Mouse (Mus musculus): ENCODE measurements at regions not wholly inside any gene's neighbourhood (a gene's known extent, or its start where the extent isn't known, plus 50 kb on each side); places are given as distances from the start of the nearest gene placed in this dataset.
"Not testable (repeated sequence)": the region's sequence is repeated elsewhere in the genome, so short reads cannot be mapped to it uniquely, and the experiment has no call there.

- 49% methylated on average over 7 of the region's 7 CpGs for WGBS
- Histone ChIP-seq H3K4me3 (ENCODE audit: low read depth, low read length) (no peak overlapping the region), H3K4me1 (ENCODE audit: insufficient read depth) (peaks cover 5% of the 10 kb centered on the region; the same call in 1 of the 2 replicates), H3K4me2 (no peak overlapping the region), H3K36me3 (ENCODE audit: insufficient read depth) (no peaks in the 10 kb centered on the region), H3K27me3 (ENCODE audit: insufficient read depth, low read length) (no peaks in the 10 kb centered on the region), H3K9me3 (ENCODE audit: low read depth, low read length) (no peaks in the 10 kb centered on the region), H3K9ac (no peak overlapping the region), H3K27ac (ENCODE audit: low read depth) (no peak overlapping the region)
- TF ChIP-seq CTCF (IDR thresholded peaks at IDR 0.05; ENCODE audit: low read depth), result no peak
- DNase-seq (no peak), ATAC-seq (ENCODE audit: insufficient read depth) (no peak)
Measured at GRCm38 (mm10) chr6:66419452-66420041, 115.6 kb upstream of the Mad2l1 start.

- no peaks in the 10 kb centered on the region for H3K36me3 ChIP-seq (ENCODE audit: insufficient read depth)
- H3K27ac ChIP-seq (ENCODE audit: low read depth), result no peak overlapping the region
- H3K9me3 ChIP-seq (ENCODE audit: low read depth, low read length), result no peaks in the 10 kb centered on the region; the same call in 1 of the 2 replicates
- DNase-seq (no peak), ATAC-seq (ENCODE audit: insufficient read depth) (no peak)
- H3K4me1 ChIP-seq (ENCODE audit: insufficient read depth), result no peaks in the 10 kb centered on the region
- H3K9ac ChIP-seq, result no peak overlapping the region
- no peak overlapping the region for H3K4me2 ChIP-seq
- TF ChIP-seq CTCF (IDR thresholded peaks at IDR 0.05; ENCODE audit: low read depth), result no peak
- 50% methylated on average over 4 of the region's 4 CpGs for WGBS
- no peak overlapping the region for H3K4me3 ChIP-seq (ENCODE audit: low read depth, low read length)
- no peaks in the 10 kb centered on the region for H3K27me3 ChIP-seq (ENCODE audit: insufficient read depth, low read length)
Measured at GRCm38 (mm10) chr6:66428370-66428769, 106.8 kb upstream of the Mad2l1 start.

- not testable (repeated sequence) for H3K9ac ChIP-seq; H3K27ac ChIP-seq (ENCODE audit: low read depth); H3K4me1 ChIP-seq (ENCODE audit: insufficient read depth); H3K27me3 ChIP-seq (ENCODE audit: insufficient read depth, low read length); H3K36me3 ChIP-seq (ENCODE audit: insufficient read depth); H3K4me3 ChIP-seq (ENCODE audit: low read depth, low read length); ATAC-seq (ENCODE audit: insufficient read depth); H3K4me2 ChIP-seq; DNase-seq; H3K9me3 ChIP-seq (ENCODE audit: low read depth, low read length)
Measured at GRCm38 (mm10) chr6:66450408-66450807, 84.8 kb upstream of the Mad2l1 start.

GRCm38 (mm10) chr6:66458172-66458571, 77.0 kb upstream of the Mad2l1 start:
- H3K9me3 ChIP-seq (ENCODE audit: low read depth, low read length), result no peaks in the 10 kb centered on the region
- no peak for TF ChIP-seq CTCF (IDR thresholded peaks at IDR 0.05; ENCODE audit: low read depth)
- H3K27ac ChIP-seq (ENCODE audit: low read depth), result no peak overlapping the region

GRCm38 (mm10) chr6:66464540-66464939, 70.7 kb upstream of the Mad2l1 start:
- TF ChIP-seq CTCF (IDR thresholded peaks at IDR 0.05; ENCODE audit: low read depth), result no peak
- no peak overlapping the region for H3K4me2 ChIP-seq
- no peak for DNase-seq
- no peaks in the 10 kb centered on the region for H3K9me3 ChIP-seq (ENCODE audit: low read depth, low read length)
- no peaks in the 10 kb centered on the region for H3K36me3 ChIP-seq (ENCODE audit: insufficient read depth)
- 83% methylated on average over 4 of the region's 5 CpGs for WGBS
- no peak overlapping the region for H3K9ac ChIP-seq
- no peak overlapping the region for H3K27ac ChIP-seq (ENCODE audit: low read depth)
- no peak for ATAC-seq (ENCODE audit: insufficient read depth)
- H3K4me1 ChIP-seq (ENCODE audit: insufficient read depth), result no peaks in the 10 kb centered on the region
- no peaks in the 10 kb centered on the region for H3K27me3 ChIP-seq (ENCODE audit: insufficient read depth, low read length)
- H3K4me3 ChIP-seq (ENCODE audit: low read depth, low read length), result no peak overlapping the region

More at GRCm38 (mm10) chr6:66458172-66458571, 77.0 kb upstream of the Mad2l1 start:
- DNase-seq (no peak), ATAC-seq (ENCODE audit: insufficient read depth) (no peak)
- no peaks in the 10 kb centered on the region for H3K27me3 ChIP-seq (ENCODE audit: insufficient read depth, low read length)
- H3K4me2 ChIP-seq, result no peak overlapping the region
- H3K4me3 ChIP-seq (ENCODE audit: low read depth, low read length), result no peak overlapping the region
- no peak overlapping the region for H3K9ac ChIP-seq
- no peaks in the 10 kb centered on the region for H3K4me1 ChIP-seq (ENCODE audit: insufficient read depth)
- 90% methylated on average over 3 of the region's 3 CpGs for WGBS
- H3K36me3 ChIP-seq (ENCODE audit: insufficient read depth), result no peaks in the 10 kb centered on the region

GRCm38 (mm10) chr6:66465137-66465853, 69.9 kb upstream of the Mad2l1 start:
- no peak for DNase-seq
- no peaks in the 10 kb centered on the region for H3K4me1 ChIP-seq (ENCODE audit: insufficient read depth)
- TF ChIP-seq CTCF (IDR thresholded peaks at IDR 0.05; ENCODE audit: low read depth), result no peak
- no peaks in the 10 kb centered on the region for H3K36me3 ChIP-seq (ENCODE audit: insufficient read depth)
- ATAC-seq (ENCODE audit: insufficient read depth), result no peak
- H3K27me3 ChIP-seq (ENCODE audit: insufficient read depth, low read length), result no peaks in the 10 kb centered on the region
- no peak overlapping the region for H3K9ac ChIP-seq
- H3K9me3 ChIP-seq (ENCODE audit: low read depth, low read length), result no peaks in the 10 kb centered on the region
- no peak overlapping the region for H3K4me2 ChIP-seq
- H3K27ac ChIP-seq (ENCODE audit: low read depth), result no peak overlapping the region
- H3K4me3 ChIP-seq (ENCODE audit: low read depth, low read length), result no peak overlapping the region
- WGBS, result 73% methylated on average over 11 of the region's 11 CpGs

GRCm38 (mm10) chr6:66466757-66467156, 68.4 kb upstream of the Mad2l1 start:
- Histone ChIP-seq H3K9me3 (ENCODE audit: low read depth, low read length) (no peaks in the 10 kb centered on the region), H3K36me3 (ENCODE audit: insufficient read depth) (no peaks in the 10 kb centered on the region), H3K9ac (no peak overlapping the region), H3K4me3 (ENCODE audit: low read depth, low read length) (no peak overlapping the region), H3K4me2 (no peak overlapping the region), H3K4me1 (ENCODE audit: insufficient read depth) (no peaks in the 10 kb centered on the region), H3K27me3 (ENCODE audit: insufficient read depth, low read length) (no peaks in the 10 kb centered on the region), H3K27ac (ENCODE audit: low read depth) (no peak overlapping the region)
- ATAC-seq (ENCODE audit: insufficient read depth), result no peak
- TF ChIP-seq CTCF (IDR thresholded peaks at IDR 0.05; ENCODE audit: low read depth), result peak; percentile 56
- DNase-seq, result peak; percentile 89
- 16% methylated on average over 3 of the region's 3 CpGs for WGBS
